Mouse (Mus musculus) lung, postnatal 36 days (tissue): ENCODE data around the gene Stx5a.

ENCODE experiments used
- DNase-seq: peaks from one replicate; pipeline ENCODE4 v3.0.0; 2022; ENCODE audit warnings: mixed read lengths

The Stx5a gene

GRCm38 (mm10) chr19:8741243-8741869 lies at the start of gene Stx5a:
Stx5a (plus strand) TSS chr19:8741413.
- peak; percentile 99 for DNase-seq

- no peak for DNase-seq
These were observed 49.2 kb upstream of the Stx5a start for GRCm38 (mm10) chr19:8691871-8692539.

GRCm38 (mm10) chr19:8692740-8693139 lies 48.5 kb upstream of the Stx5a start:
- no peak for DNase-seq

GRCm38 (mm10) chr19:8695330-8695729 lies 45.9 kb upstream of the Stx5a start:
- DNase-seq = peak; percentile 91

- no peak for DNase-seq
These were observed 41.6 kb upstream of the Stx5a start for GRCm38 (mm10) chr19:8699652-8700051.

- peak; percentile 90 for DNase-seq
These were observed 38.8 kb upstream of the Stx5a start for GRCm38 (mm10) chr19:8702458-8702857.

GRCm38 (mm10) chr19:8703571-8703970 lies 37.6 kb upstream of the Stx5a start:
- no peak for DNase-seq

GRCm38 (mm10) chr19:8705026-8705708 lies 36.0 kb upstream of the Stx5a start:
- DNase-seq = no peak

- DNase-seq = no peak
These were observed 35.0 kb upstream of the Stx5a start for GRCm38 (mm10) chr19:8706132-8706667.

- DNase-seq = no peak
These were observed 34.3 kb upstream of the Stx5a start for GRCm38 (mm10) chr19:8706930-8707329.

- DNase-seq = no peak
These were observed 32.3 kb upstream of the Stx5a start for GRCm38 (mm10) chr19:8708954-8709353.

GRCm38 (mm10) chr19:8710057-8710456 lies 31.2 kb upstream of the Stx5a start:
- peak; percentile 79 for DNase-seq

- DNase-seq = peak; percentile 35
These were observed 29.7 kb upstream of the Stx5a start for GRCm38 (mm10) chr19:8711506-8711905.

GRCm38 (mm10) chr19:8711949-8712869 lies 29.0 kb upstream of the Stx5a start:
- DNase-seq = peak; percentile 53

GRCm38 (mm10) chr19:8712870-8713305 lies 28.3 kb upstream of the Stx5a start:
- peak; percentile 93 for DNase-seq

- DNase-seq = peak; percentile 98
These were observed 27.8 kb upstream of the Stx5a start for GRCm38 (mm10) chr19:8713306-8713996.

GRCm38 (mm10) chr19:8713997-8714652 lies 27.1 kb upstream of the Stx5a start:
- DNase-seq = no peak

GRCm38 (mm10) chr19:8714653-8715481 lies 26.3 kb upstream of the Stx5a start:
- no peak for DNase-seq

GRCm38 (mm10) chr19:8715868-8716766 lies 25.1 kb upstream of the Stx5a start:
- DNase-seq = no peak
